Mouse (Mus musculus) MEL (cell line): ENCODE data around the gene Htr7. TPM values are rescaled to one million over a fixed set of nuclear protein-coding genes. Genes with fewer than 3 reads are reported as not detected.

Experiments used
- DNase-seq: peaks from one replicate; pipeline ENCODE4 v3.0.0; 2011; ENCODE audit warnings: low read depth, low spot score
- H3K27ac ChIP-seq: 2 replicates; pipeline ENCODE4 v1.5.1; 2012; ENCODE audit warnings: low read depth, mild to moderate bottlenecking, control low read depth, low read length, moderate library complexity; ENCODE audit not compliant: control insufficient read depth
- H3K27me3 ChIP-seq, 2 experiments: fragments of 150-350 bp in 1 of 2; sonication (generic) in 1 of 2; 2 replicates each; pipeline ENCODE4 v1.6.1; 2012; ENCODE audit warnings: low read length in 2 of 2, mild to moderate bottlenecking in 2 of 2, improper control_type of control experiment in 1 of 2, moderate library complexity in 1 of 2; ENCODE audit not compliant: insufficient read depth in 2 of 2, control insufficient read depth in 1 of 2
- H3K36me3 ChIP-seq, 2 experiments: 2 replicates each; pipeline ENCODE4 v1.6.1; 2012 to 2014; ENCODE audit warnings: low read length in 2 of 2, improper control_type of control experiment in 1 of 2, inconsistent platforms in 1 of 2, mild to moderate bottlenecking in 1 of 2; ENCODE audit not compliant: insufficient read depth in 2 of 2, control insufficient read depth in 1 of 2
- H3K4me1 ChIP-seq, 2 experiments: fragments of 150-350 bp in 1 of 2; sonication (generic) in 1 of 2; 2 replicates each; pipeline ENCODE4 v1.6.1; 2012; ENCODE audit warnings: low read length in 2 of 2, improper control_type of control experiment in 1 of 2, mild to moderate bottlenecking in 1 of 2; ENCODE audit not compliant: insufficient read depth in 2 of 2, control insufficient read depth in 1 of 2
- H3K4me3 ChIP-seq, 2 experiments: fragments of 150-350 bp in 1 of 2; sonication (generic) in 1 of 2; 2 replicates each; pipeline ENCODE4 v1.5.1; 2012; ENCODE audit warnings: low read depth in 2 of 2, low read length in 2 of 2, mild to moderate bottlenecking in 2 of 2, moderate library complexity in 2 of 2, control low read depth in 1 of 2, improper control_type of control experiment in 1 of 2; ENCODE audit not compliant: control insufficient read depth in 1 of 2, insufficient read depth in 1 of 2
- H3K79me2 ChIP-seq: 2 replicates; pipeline ENCODE4 v1.6.1; 2012; ENCODE audit warnings: mild to moderate bottlenecking, low read length, moderate library complexity; ENCODE audit not compliant: control insufficient read depth, poor library complexity, insufficient read depth
- H3K9ac ChIP-seq: 2 replicates; pipeline ENCODE4 v1.6.1; 2012; ENCODE audit warnings: low read depth, mild to moderate bottlenecking, control low read depth, low read length, moderate library complexity; ENCODE audit not compliant: control insufficient read depth, poor library complexity, severe bottlenecking
- H3K9me3 ChIP-seq: fragments of 150-350 bp; sonication (generic); replicated peaks from 2 replicates; pipeline ENCODE4 v1.6.1; 2012; ENCODE audit warnings: mild to moderate bottlenecking, low read length, improper control_type of control experiment, moderate library complexity; ENCODE audit not compliant: insufficient read depth
- CHD1 ChIP-seq: IDR thresholded peaks from 2 replicates; pipeline ENCODE4 v1.6.1; 2012; ENCODE audit warnings: low read depth, mild to moderate bottlenecking, inconsistent platforms, low read length, improper control_type of control experiment
- CHD2 ChIP-seq: IDR thresholded peaks from 2 replicates; pipeline ENCODE4 v1.6.1; 2011; ENCODE audit warnings: low read length, improper control_type of control experiment
- CTCF ChIP-seq, 3 experiments: IDR thresholded peaks in 2 of 3; conservative IDR thresholded peaks in 1 of 3; 2 replicates each; pipeline ENCODE4 v1.5.1; 2011 to 2012; ENCODE audit warnings: low read length in 3 of 3, low read depth in 2 of 3, mild to moderate bottlenecking in 2 of 3, improper control_type of control experiment in 1 of 3, inconsistent platforms in 1 of 3, mixed read lengths in 1 of 3, moderate library complexity in 1 of 3; ENCODE audit not compliant: control insufficient read depth in 1 of 3, insufficient read depth in 1 of 3, poor library complexity in 1 of 3, severe bottlenecking in 1 of 3
- E2F4 ChIP-seq: IDR thresholded peaks from 2 replicates; pipeline ENCODE4 v1.6.1; 2011; ENCODE audit warnings: low read depth, low read length, improper control_type of control experiment, borderline replicate concordance
- ELF1 ChIP-seq: IDR thresholded peaks from 2 replicates; pipeline ENCODE4 v1.6.1; 2014; ENCODE audit warnings: low read depth, mild to moderate bottlenecking, inconsistent platforms, low read length, improper control_type of control experiment, moderate library complexity
- EP300 ChIP-seq, 2 experiments: IDR thresholded peaks; 2 replicates each; pipeline ENCODE4 v1.6.1; 2011; ENCODE audit warnings: improper control_type of control experiment in 2 of 2, low read length in 2 of 2, low read depth in 1 of 2, mild to moderate bottlenecking in 1 of 2
- ETS1 ChIP-seq: IDR thresholded peaks from 2 replicates; pipeline ENCODE4 v1.6.1; 2012; ENCODE audit warnings: low read depth, mild to moderate bottlenecking, inconsistent platforms, low read length, improper control_type of control experiment, moderate library complexity
- GABPA ChIP-seq: IDR thresholded peaks from 2 replicates; pipeline ENCODE4 v1.6.1; 2012; ENCODE audit warnings: low read depth, mild to moderate bottlenecking, inconsistent platforms, low read length, improper control_type of control experiment, moderate library complexity
- GATA1 ChIP-seq: IDR thresholded peaks from 2 replicates; pipeline ENCODE4 v1.6.1; 2011; ENCODE audit warnings: low read depth, low read length, improper control_type of control experiment
- HCFC1 ChIP-seq: IDR thresholded peaks from 2 replicates; pipeline ENCODE4 v1.6.1; 2012; ENCODE audit warnings: low read depth, mild to moderate bottlenecking, inconsistent platforms, low read length, improper control_type of control experiment, moderate library complexity
- JUND ChIP-seq: IDR thresholded peaks from 2 replicates; pipeline ENCODE4 v1.6.1; 2011; ENCODE audit warnings: low read depth, mild to moderate bottlenecking, improper control_type of control experiment, low read length
- KAT2A ChIP-seq: conservative IDR thresholded peaks from 2 replicates; pipeline ENCODE4 v1.6.1; 2012; ENCODE audit warnings: low read depth, low read length, improper control_type of control experiment, inconsistent platforms
- MAFK ChIP-seq: IDR thresholded peaks from 2 replicates; pipeline ENCODE4 v1.6.1; 2011; ENCODE audit warnings: low read depth, mild to moderate bottlenecking, low read length, improper control_type of control experiment, borderline replicate concordance
- MAX ChIP-seq: IDR thresholded peaks from 2 replicates; pipeline ENCODE4 v1.6.1; 2011; ENCODE audit warnings: low read length, improper control_type of control experiment
- MAZ ChIP-seq: IDR thresholded peaks from 2 replicates; pipeline ENCODE4 v1.6.1; 2012; ENCODE audit warnings: low read depth, mild to moderate bottlenecking, inconsistent platforms, low read length, improper control_type of control experiment
- MEF2A ChIP-seq: IDR thresholded peaks from 2 replicates; pipeline ENCODE4 v1.6.1; 2014; ENCODE audit warnings: low read depth, mild to moderate bottlenecking, inconsistent platforms, low read length, improper control_type of control experiment; ENCODE audit not compliant: poor library complexity, insufficient replicate concordance, severe bottlenecking; ENCODE audit errors: extremely low read depth
- MXI1 ChIP-seq: IDR thresholded peaks from 2 replicates; pipeline ENCODE4 v1.6.1; 2011; ENCODE audit warnings: mild to moderate bottlenecking, low read depth, low read length, improper control_type of control experiment
- MYB ChIP-seq: IDR thresholded peaks from 2 replicates; pipeline ENCODE4 v1.6.1; 2011; ENCODE audit warnings: mild to moderate bottlenecking, low read depth, low read length, improper control_type of control experiment
- MYC ChIP-seq: IDR thresholded peaks from 2 replicates; pipeline ENCODE4 v1.6.1; 2011; ENCODE audit warnings: low read depth, mild to moderate bottlenecking, low read length, improper control_type of control experiment, moderate library complexity
- NELFE ChIP-seq: IDR thresholded peaks from 2 replicates; pipeline ENCODE4 v1.6.1; 2011; ENCODE audit warnings: low read depth, low read length, improper control_type of control experiment
- NRF1 ChIP-seq: IDR thresholded peaks from 2 replicates; pipeline ENCODE4 v1.6.1; 2014; ENCODE audit warnings: low read depth, mild to moderate bottlenecking, inconsistent platforms, low read length, improper control_type of control experiment, moderate library complexity; ENCODE audit not compliant: poor library complexity, insufficient read depth, severe bottlenecking
- POLR2A ChIP-seq, 2 experiments: IDR thresholded peaks; 2 replicates each; pipeline ENCODE4 v1.6.1; 2011 to 2012; ENCODE audit warnings: low read length in 2 of 2, mild to moderate bottlenecking in 2 of 2, control low read depth in 1 of 2, improper control_type of control experiment in 1 of 2, low read depth in 1 of 2, moderate library complexity in 1 of 2; ENCODE audit not compliant: control insufficient read depth in 1 of 2, insufficient read depth in 1 of 2, poor library complexity in 1 of 2
- POLR2AphosphoS2 ChIP-seq: IDR thresholded peaks from 2 replicates; pipeline ENCODE4 v1.6.1; 2011; ENCODE audit warnings: low read length, improper control_type of control experiment
- POLR2AphosphoS5 ChIP-seq: IDR thresholded peaks from 2 replicates; pipeline ENCODE4 v1.6.1; 2012; ENCODE audit warnings: low read depth, borderline replicate concordance, mild to moderate bottlenecking, inconsistent platforms, low read length, moderate library complexity, mixed read lengths
- RAD21 ChIP-seq: IDR thresholded peaks from 2 replicates; pipeline ENCODE4 v1.6.1; 2011; ENCODE audit warnings: mild to moderate bottlenecking, low read depth, low read length, improper control_type of control experiment
- RCOR1 ChIP-seq: IDR thresholded peaks from 2 replicates; pipeline ENCODE4 v1.6.1; 2012; ENCODE audit warnings: low read depth, mild to moderate bottlenecking, inconsistent platforms, low read length, improper control_type of control experiment
- SIN3A ChIP-seq: IDR thresholded peaks from 2 replicates; pipeline ENCODE4 v1.6.1; 2012; ENCODE audit warnings: low read length, improper control_type of control experiment, inconsistent platforms
- SMC3 ChIP-seq: IDR thresholded peaks from 2 replicates; pipeline ENCODE4 v1.6.1; 2011; ENCODE audit warnings: low read depth, low read length, improper control_type of control experiment
- TAL1 ChIP-seq: IDR thresholded peaks from 2 replicates; pipeline ENCODE4 v1.6.1; 2012; ENCODE audit warnings: mild to moderate bottlenecking, inconsistent platforms, low read length, moderate library complexity, mixed read lengths
- TBP ChIP-seq: IDR thresholded peaks from 2 replicates; pipeline ENCODE4 v1.8.0; 2011; ENCODE audit warnings: low read depth, low read length, improper control_type of control experiment
- TCF12 ChIP-seq: IDR thresholded peaks from 2 replicates; pipeline ENCODE4 v1.6.1; 2014; ENCODE audit warnings: low read depth, mild to moderate bottlenecking, inconsistent platforms, low read length, improper control_type of control experiment, moderate library complexity
- UBTF ChIP-seq: IDR thresholded peaks from 2 replicates; pipeline ENCODE4 v1.6.1; 2012; ENCODE audit warnings: low read depth, mild to moderate bottlenecking, inconsistent platforms, low read length, improper control_type of control experiment, moderate library complexity, borderline replicate concordance; ENCODE audit not compliant: insufficient read depth
- USF1 ChIP-seq: IDR thresholded peaks from 2 replicates; pipeline ENCODE4 v1.6.1; 2014; ENCODE audit warnings: low read depth, mild to moderate bottlenecking, inconsistent platforms, low read length, improper control_type of control experiment, moderate library complexity
- USF2 ChIP-seq, 2 experiments: IDR thresholded peaks; 2 replicates each; pipeline ENCODE4 v1.6.1; 2011 to 2012; ENCODE audit warnings: improper control_type of control experiment in 2 of 2, low read length in 2 of 2, borderline replicate concordance in 1 of 2, inconsistent platforms in 1 of 2, low read depth in 1 of 2, mild to moderate bottlenecking in 1 of 2; ENCODE audit not compliant: insufficient read depth in 1 of 2
- ZC3H11A ChIP-seq: IDR thresholded peaks from 2 replicates; pipeline ENCODE4 v1.6.1; 2012; ENCODE audit warnings: low read depth, mild to moderate bottlenecking, inconsistent platforms, low read length, improper control_type of control experiment
- ZKSCAN1 ChIP-seq: IDR thresholded peaks from 2 replicates; pipeline ENCODE4 v1.6.1; 2012; ENCODE audit warnings: low read depth, mild to moderate bottlenecking, inconsistent platforms, low read length, improper control_type of control experiment, moderate library complexity
- ZMIZ1 ChIP-seq: IDR thresholded peaks from 2 replicates; pipeline ENCODE4 v1.6.1; 2012; ENCODE audit warnings: low read depth, mild to moderate bottlenecking, inconsistent platforms, low read length, improper control_type of control experiment, moderate library complexity
- ZNF384 ChIP-seq: IDR thresholded peaks from 2 replicates; pipeline ENCODE4 v1.6.1; 2012; ENCODE audit warnings: low read depth, mild to moderate bottlenecking, inconsistent platforms, low read length, improper control_type of control experiment
- polyA plus RNA-seq, 2 experiments: library from polyadenylated mRNA; stranded (reverse) in 1 of 2; unstranded in 1 of 2; fragments of >175 nt in 1 of 2; fragments of >200 nt in 1 of 2; gene quantifications; 2 replicates each; pipeline versions ENCODE4 v1.2.1 to v1.2.4; 2012; ENCODE audit warnings: low replicate concordance in 2 of 2, low read depth in 1 of 2; ENCODE audit not compliant: insufficient read length in 2 of 2, insufficient read depth in 1 of 2, missing spikeins in 1 of 2
- total RNA-seq: library from RNA; depleted of rRNA; stranded (reverse); fragments of 300-350 nt; gene quantifications from 2 replicates; pipeline ENCODE4 v1.2.3, GENCODE M21; 2012

Gene Htr7
- total and polyA plus RNA-seq, 3 experiments, result not detected

DNA sequence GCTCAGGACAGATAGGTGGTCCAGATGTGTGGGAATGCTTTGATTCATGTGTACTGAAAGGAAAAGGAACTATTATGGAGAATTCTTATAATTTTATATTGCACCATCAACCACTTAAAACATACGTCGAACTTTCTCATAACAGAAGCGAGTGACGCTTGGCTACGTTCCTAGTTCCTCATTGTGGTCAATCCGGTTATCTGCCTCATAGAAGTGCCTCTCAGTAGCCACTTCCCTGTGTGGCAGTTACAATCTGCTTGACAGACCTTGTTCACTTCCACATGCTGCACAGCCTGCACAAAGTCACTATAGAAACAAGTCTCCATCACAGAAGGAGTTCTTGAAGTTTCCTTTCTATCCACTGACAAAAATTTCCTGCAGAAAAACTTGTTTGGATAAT is 51.0 kb downstream of the Htr7 start:
- H3K27me3 ChIP-seq, result no peaks in the 10 kb centered on the region
- TF ChIP-seq MAX, result 0 out of 2 replicates have a peak, but pooled peaks have one; percentile 35
- TF ChIP-seq TBP, result 0 out of 2 replicates have a peak, but pooled peaks have one; percentile 27
- TF ChIP-seq POLR2AphosphoS2, result no peak
- no peak for TF ChIP-seq HCFC1
- TF ChIP-seq ELF1, result 0 out of 2 replicates have a peak, but pooled peaks have one; percentile 14
- TF ChIP-seq TAL1, result peak; percentile 38; the same call in 1 of the 2 replicates
- TF ChIP-seq USF2 (IDR thresholded peaks at IDR 0.05; ENCODE audit: borderline replicate concordance in 1 of 2, insufficient read depth in 1 of 2, low read depth in 1 of 2, low read length in 2 of 2), result no peak
- no peak for TF ChIP-seq CHD2
- TF ChIP-seq MYC, result 0 out of 2 replicates have a peak, but pooled peaks have one; percentile 41
- no peak for TF ChIP-seq KAT2A
- no peak for TF ChIP-seq ZKSCAN1
- no peak for TF ChIP-seq UBTF
- TF ChIP-seq RCOR1, result peak; percentile 92
- TF ChIP-seq USF1, result no peak
- no peak for TF ChIP-seq MAFK
- no peak for TF ChIP-seq ZC3H11A
- no peak for TF ChIP-seq NRF1
- peak; percentile 88 for TF ChIP-seq GATA1
- TF ChIP-seq ZMIZ1, result no peak
- TF ChIP-seq RAD21, result no peak
- peak; percentile 71; the same call in 1 of the 2 replicates for TF ChIP-seq ETS1
- peak; percentile 58 for TF ChIP-seq TCF12
- no peak for TF ChIP-seq SMC3
- TF ChIP-seq CHD1, result no peak
- TF ChIP-seq CTCF (IDR thresholded peaks at IDR 0.05 in 2 of 3, conservative IDR thresholded peaks at IDR 0.05 in 1 of 3; ENCODE audit: control insufficient read depth in 1 of 3, insufficient read depth in 1 of 3, low read depth in 2 of 3, low read length in 3 of 3, poor library complexity in 1 of 3, severe bottlenecking in 1 of 3), result no peak
- TF ChIP-seq ZNF384, result no peak
- no peak for TF ChIP-seq MAZ
- TF ChIP-seq MYB, result peak; percentile 75; the same call in 1 of the 2 replicates
- no peak for TF ChIP-seq MEF2A
- TF ChIP-seq POLR2A (IDR thresholded peaks at IDR 0.05; ENCODE audit: control insufficient read depth in 1 of 2, insufficient read depth in 1 of 2, low read depth in 1 of 2, low read length in 2 of 2, poor library complexity in 1 of 2), result no peak
- peak; percentile 36; the same call in 1 of the 2 replicates for TF ChIP-seq MXI1
- TF ChIP-seq E2F4, result no peak
- no peak for TF ChIP-seq POLR2AphosphoS5
- TF ChIP-seq EP300 (IDR thresholded peaks at IDR 0.05; ENCODE audit: low read depth in 1 of 2, low read length in 2 of 2), result peak; percentile 88 to 93
- no peak for TF ChIP-seq GABPA
- TF ChIP-seq JUND, result no peak
- TF ChIP-seq NELFE, result no peak
- 0 out of 2 replicates have a peak, but pooled peaks have one; percentile 22 for TF ChIP-seq SIN3A

More for the DNA sequence above, 51.0 kb downstream of the Htr7 start:
- Histone ChIP-seq H3K36me3 (peaks cover 0 to 9% of the 10 kb centered on the region in 2 experiments; a peak in 2 of 4 replicates), H3K4me3 (no peak overlapping the region), H3K4me1 (no peaks in the 10 kb centered on the region), H3K9ac (no peak overlapping the region), H3K79me2 (no peaks in the 10 kb centered on the region), H3K27ac (no peak overlapping the region), H3K9me3 (no peaks in the 10 kb centered on the region)
- peak; percentile 94 for DNase-seq
